Mouse (Mus musculus): ENCODE measurements at regions not wholly inside any gene's neighbourhood (a gene's known extent, or its start where the extent isn't known, plus 50 kb on each side); places are given as distances from the start of the nearest gene placed in this dataset.
A peak's percentile ranks its signal among the peaks of the same experiment; 100 is the strongest.
"Not testable (repeated sequence)": the region's sequence is repeated elsewhere in the genome, so short reads cannot be mapped to it uniquely, and the experiment has no call there.

GRCm38 (mm10) chr12:33496306-33496705 is 66.9 kb downstream of the Twistnb start:
- no peak for ATAC-seq (ENCODE audit: low FRiP score)
- Histone ChIP-seq H3K4me2 (no peak overlapping the region), H3K36me3 (no peaks in the 10 kb centered on the region), H3K9ac (replicated peaks) (no peak overlapping the region), H3K27ac (replicated peaks) (no peak overlapping the region), H3K4me3 (replicated peaks) (no peak overlapping the region), H3K27me3 (replicated peaks) (no peaks in the 10 kb centered on the region), H3K4me1 (no peaks in the 10 kb centered on the region), H3K9me3 (replicated peaks) (no peaks in the 10 kb centered on the region)
- WGBS: 95% methylated on average over 9 of the region's 9 CpGs

GRCm38 (mm10) chr12:33497319-33497892 is 68.0 kb downstream of the Twistnb start:
- no peaks in the 10 kb centered on the region for H3K4me1 ChIP-seq
- no peak overlapping the region for H3K9ac ChIP-seq (replicated peaks)
- WGBS: 56% methylated on average over 11 of the region's 11 CpGs
- H3K27me3 ChIP-seq (replicated peaks): no peaks in the 10 kb centered on the region
- no peaks in the 10 kb centered on the region for H3K36me3 ChIP-seq
- ATAC-seq (ENCODE audit: low FRiP score): no peak
- peak overlapping the region; percentile 25; the same call in 1 of the 2 replicates for H3K4me2 ChIP-seq
- H3K27ac ChIP-seq (replicated peaks): no peak overlapping the region
- H3K9me3 ChIP-seq (replicated peaks): no peaks in the 10 kb centered on the region
- no peak overlapping the region for H3K4me3 ChIP-seq (replicated peaks)

GRCm38 (mm10) chr12:33541566-33541965 is 112.1 kb downstream of the Twistnb start:
- Histone ChIP-seq H3K4me1 (no peaks in the 10 kb centered on the region), H3K36me3 (no peaks in the 10 kb centered on the region), H3K9ac (replicated peaks) (no peak overlapping the region), H3K27ac (replicated peaks) (no peak overlapping the region), H3K9me3 (replicated peaks) (no peaks in the 10 kb centered on the region), H3K27me3 (replicated peaks) (no peaks in the 10 kb centered on the region), H3K4me3 (replicated peaks) (no peak overlapping the region), H3K4me2 (no peak overlapping the region)
- 78% methylated on average over 7 of the region's 7 CpGs for WGBS
- no peak for ATAC-seq (ENCODE audit: low FRiP score)

GRCm38 (mm10) chr12:33551660-33552059 is 122.2 kb downstream of the Twistnb start:
- H3K4me1 ChIP-seq; H3K36me3 ChIP-seq; ATAC-seq (ENCODE audit: low FRiP score); H3K9ac ChIP-seq (replicated peaks); H3K27ac ChIP-seq (replicated peaks); H3K4me2 ChIP-seq; H3K4me3 ChIP-seq (replicated peaks); H3K9me3 ChIP-seq (replicated peaks); H3K27me3 ChIP-seq (replicated peaks): not testable (repeated sequence)
- WGBS: 52% methylated on average over 7 of the region's 7 CpGs

- Histone ChIP-seq H3K36me3 (no peaks in the 10 kb centered on the region), H3K9me3 (replicated peaks) (no peaks in the 10 kb centered on the region), H3K4me1 (no peaks in the 10 kb centered on the region), H3K4me3 (replicated peaks) (no peak overlapping the region), H3K9ac (replicated peaks) (no peak overlapping the region), H3K27me3 (replicated peaks) (no peaks in the 10 kb centered on the region), H3K27ac (replicated peaks) (no peak overlapping the region), H3K4me2 (no peak overlapping the region)
- ATAC-seq (ENCODE audit: low FRiP score): no peak
- WGBS: 95% methylated on average over 3 of the region's 3 CpGs
These were observed 122.8 kb downstream of the Twistnb start for GRCm38 (mm10) chr12:33552231-33552630.

GRCm38 (mm10) chr12:33552651-33553050 is 123.2 kb downstream of the Twistnb start:
- H3K9ac ChIP-seq (replicated peaks): no peak overlapping the region
- no peaks in the 10 kb centered on the region for H3K9me3 ChIP-seq (replicated peaks)
- no peak overlapping the region for H3K4me3 ChIP-seq (replicated peaks)
- no peak overlapping the region for H3K27ac ChIP-seq (replicated peaks)
- H3K4me1 ChIP-seq: no peaks in the 10 kb centered on the region
- WGBS: 92% methylated on average over 5 of the region's 5 CpGs
- H3K4me2 ChIP-seq: no peak overlapping the region
- no peak for ATAC-seq (ENCODE audit: low FRiP score)
- no peaks in the 10 kb centered on the region for H3K36me3 ChIP-seq
- H3K27me3 ChIP-seq (replicated peaks): no peaks in the 10 kb centered on the region

- no peaks in the 10 kb centered on the region for H3K36me3 ChIP-seq
- no peaks in the 10 kb centered on the region for H3K9me3 ChIP-seq (replicated peaks)
- H3K4me2 ChIP-seq: no peak overlapping the region
- 17% methylated on average over 4 of the region's 4 CpGs for WGBS
- no peak overlapping the region for H3K9ac ChIP-seq (replicated peaks)
- H3K4me3 ChIP-seq (replicated peaks): no peak overlapping the region
- H3K27me3 ChIP-seq (replicated peaks): no peaks in the 10 kb centered on the region
- ATAC-seq (ENCODE audit: low FRiP score): no peak
- no peaks in the 10 kb centered on the region for H3K4me1 ChIP-seq
- H3K27ac ChIP-seq (replicated peaks): no peak overlapping the region
These were observed 124.3 kb downstream of the Twistnb start for GRCm38 (mm10) chr12:33553731-33554130.

GRCm38 (mm10) chr12:33561141-33561540 is 131.7 kb downstream of the Twistnb start:
- no peaks in the 10 kb centered on the region for H3K36me3 ChIP-seq
- WGBS: 80% methylated on average over 7 of the region's 7 CpGs
- H3K4me1 ChIP-seq: no peaks in the 10 kb centered on the region
- no peaks in the 10 kb centered on the region for H3K27me3 ChIP-seq (replicated peaks)
- ATAC-seq (ENCODE audit: low FRiP score): no peak
- H3K9ac ChIP-seq (replicated peaks): no peak overlapping the region
- H3K27ac ChIP-seq (replicated peaks): no peak overlapping the region
- no peak overlapping the region for H3K4me3 ChIP-seq (replicated peaks)
- H3K9me3 ChIP-seq (replicated peaks): no peaks in the 10 kb centered on the region
- no peak overlapping the region for H3K4me2 ChIP-seq

- H3K27me3 ChIP-seq (replicated peaks): no peaks in the 10 kb centered on the region
- no peaks in the 10 kb centered on the region for H3K36me3 ChIP-seq
- no peak overlapping the region for H3K4me2 ChIP-seq
- no peak overlapping the region for H3K4me3 ChIP-seq (replicated peaks)
- 69% methylated on average over 6 of the region's 6 CpGs for WGBS
- H3K9ac ChIP-seq (replicated peaks): no peak overlapping the region
- no peaks in the 10 kb centered on the region for H3K9me3 ChIP-seq (replicated peaks)
- H3K4me1 ChIP-seq: no peaks in the 10 kb centered on the region
- H3K27ac ChIP-seq (replicated peaks): no peak overlapping the region
- ATAC-seq (ENCODE audit: low FRiP score): no peak
These were observed 148.5 kb downstream of the Twistnb start for GRCm38 (mm10) chr12:33577877-33578428.

GRCm38 (mm10) chr12:33580809-33581208 is 151.4 kb downstream of the Twistnb start:
- WGBS: 78% methylated on average over 2 of the region's 2 CpGs
- H3K27me3 ChIP-seq (replicated peaks): no peaks in the 10 kb centered on the region
- no peak for ATAC-seq (ENCODE audit: low FRiP score)

GRCm38 (mm10) chr12:33591031-33591430 is 161.6 kb downstream of the Twistnb start:
- Histone ChIP-seq H3K4me3 (replicated peaks) (no peak overlapping the region), H3K9me3 (replicated peaks) (no peaks in the 10 kb centered on the region), H3K9ac (replicated peaks) (no peak overlapping the region), H3K4me2 (no peak overlapping the region), H3K27me3 (replicated peaks) (no peaks in the 10 kb centered on the region), H3K27ac (replicated peaks) (no peak overlapping the region), H3K36me3 (no peaks in the 10 kb centered on the region), H3K4me1 (peaks cover 10% of the 10 kb centered on the region)
- no peak for ATAC-seq (ENCODE audit: low FRiP score)
- WGBS: 85% methylated on average over 5 of the region's 5 CpGs

More at GRCm38 (mm10) chr12:33580809-33581208, 151.4 kb downstream of the Twistnb start:
- Histone ChIP-seq H3K4me2 (no peak overlapping the region), H3K9ac (replicated peaks) (no peak overlapping the region), H3K36me3 (no peaks in the 10 kb centered on the region), H3K9me3 (replicated peaks) (no peaks in the 10 kb centered on the region), H3K4me1 (no peaks in the 10 kb centered on the region), H3K4me3 (replicated peaks) (no peak overlapping the region), H3K27ac (replicated peaks) (no peak overlapping the region)

- Histone ChIP-seq H3K27me3 (replicated peaks) (no peaks in the 10 kb centered on the region), H3K9me3 (replicated peaks) (no peaks in the 10 kb centered on the region), H3K27ac (replicated peaks) (no peak overlapping the region), H3K9ac (replicated peaks) (no peak overlapping the region), H3K36me3 (no peaks in the 10 kb centered on the region), H3K4me3 (replicated peaks) (0 out of 2 replicates have a peak overlapping the region, but pooled peaks have one; percentile 8), H3K4me2 (peak overlapping the region; percentile 42), H3K4me1 (peaks cover 10% of the 10 kb centered on the region)
- WGBS: 22% methylated on average over 6 of the region's 6 CpGs
- ATAC-seq (ENCODE audit: low FRiP score): peak; percentile 21; the same call in 1 of the 2 replicates
These were observed 163.0 kb downstream of the Twistnb start for GRCm38 (mm10) chr12:33592431-33592911.

Measured in neural tube, embryonic 15.5 days (tissue).